Mouse (Mus musculus) pancreas, adult 10 weeks (tissue): ENCODE results near the gene Fcgr1. TPM values are rescaled to one million over a fixed set of nuclear protein-coding genes. Genes with fewer than 3 reads are reported as not detected.

ENCODE experiments used
- polyA plus RNA-seq: library from polyadenylated mRNA; stranded (reverse); fragments of 350-450 nt; fragmentation: Illumina TruSeq; extraction: RNeasy Lipid Tissue Mini Kit (QIAGEN cat#74804); gene quantifications from one replicate; pipeline ENCODE4 v1.2.3, GENCODE M21; 2015; ENCODE audit warnings: low read depth, low replicate concordance; ENCODE audit not compliant: insufficient read depth

The Fcgr1 gene
- 0.61 TPM for polyA plus RNA-seq

GRCm38 (mm10) chr3:96293787-96294186, at the start of gene Fcgr1:
Fcgr1 (minus strand) TSS chr3:96293969.

DNA sequence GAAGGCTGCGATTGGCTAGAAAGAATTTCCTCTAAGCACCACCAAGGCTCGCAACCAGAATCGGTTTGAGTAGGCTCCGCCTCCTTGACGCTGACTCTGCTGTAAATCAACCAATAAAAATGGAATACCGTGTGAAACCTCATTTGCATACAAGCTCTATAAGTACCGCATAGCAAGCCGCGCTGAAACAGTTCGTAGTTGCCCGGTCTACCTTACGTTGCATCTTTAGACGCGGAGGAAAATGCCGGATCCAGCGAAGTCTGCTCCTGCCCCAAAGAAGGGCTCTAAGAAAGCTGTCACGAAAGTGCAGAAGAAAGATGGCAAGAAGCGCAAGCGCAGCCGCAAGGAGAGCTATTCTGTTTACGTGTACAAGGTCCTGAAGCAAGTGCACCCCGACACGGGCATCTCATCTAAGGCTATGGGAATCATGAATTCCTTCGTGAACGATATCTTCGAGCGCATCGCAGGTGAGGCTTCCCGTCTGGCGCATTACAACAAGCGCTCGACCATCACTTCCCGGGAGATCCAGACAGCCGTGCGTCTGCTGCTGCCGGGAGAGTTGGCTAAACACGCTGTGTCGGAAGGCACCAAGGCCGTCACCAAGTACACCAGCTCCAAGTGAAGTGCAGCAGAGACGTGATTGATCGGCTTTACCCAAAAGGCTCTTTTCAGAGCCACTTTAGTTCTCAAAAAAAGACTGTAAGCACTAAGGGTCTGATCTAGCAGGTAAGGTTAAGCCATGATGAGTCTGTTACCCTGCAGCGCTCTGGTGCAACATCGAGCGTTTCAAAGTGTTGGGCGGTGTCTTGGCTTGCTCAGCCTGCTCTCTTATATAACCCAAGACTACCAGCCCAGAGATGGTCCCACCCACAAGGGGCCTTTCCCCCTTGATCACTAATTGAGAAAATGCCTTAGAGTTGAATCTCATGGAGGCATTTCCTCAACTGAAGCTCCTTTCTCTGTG, 24.0 kb downstream of the Fcgr1 start, which contains the start of gene Hist2h2bb:
TSS of gene Hist2h2bb (plus strand) at position 242 of the 964 bp plus-strand sequence.

DNA sequence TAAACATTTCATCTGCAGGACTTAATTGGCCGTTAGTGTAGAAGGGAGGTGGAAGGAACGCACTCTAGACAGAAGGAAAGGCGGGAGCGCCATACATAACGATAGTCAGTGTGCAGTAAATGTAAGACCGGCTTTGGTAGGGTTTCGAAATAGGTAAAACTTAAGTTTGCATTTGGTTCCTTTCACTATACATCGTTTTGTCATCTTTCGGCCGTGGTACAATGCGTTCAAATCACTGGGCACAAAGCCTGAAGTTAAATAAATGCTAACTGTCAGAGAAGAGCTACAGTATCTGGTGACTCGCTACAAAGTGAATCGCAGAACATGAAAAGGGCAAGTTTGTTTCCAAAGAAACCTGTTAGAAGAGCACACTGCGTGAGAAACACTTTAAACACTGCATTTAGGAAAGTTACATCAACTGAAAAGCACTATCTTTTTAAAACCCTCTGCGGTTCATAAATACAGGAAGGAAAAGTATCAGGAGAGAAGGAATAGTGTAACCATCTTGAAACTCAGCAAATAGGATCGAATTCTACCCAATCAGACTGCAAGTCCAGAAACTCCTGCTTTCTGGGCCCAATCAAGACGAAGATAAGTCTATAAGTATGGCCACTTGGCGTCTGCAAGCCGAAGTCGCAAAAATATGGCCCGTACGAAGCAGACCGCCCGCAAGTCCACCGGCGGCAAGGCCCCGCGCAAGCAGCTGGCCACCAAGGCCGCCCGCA, 25.6 kb downstream of the Fcgr1 start, which contains the start of gene Hist2h3b:
TSS of gene Hist2h3b (plus strand) at position 604 of the 725 bp plus-strand sequence.

GRCm38 (mm10) chr3:96262979-96263550, 30.7 kb downstream of the Fcgr1 start, which contains the start of gene Hist2h4:
Hist2h4 (minus strand) TSS chr3:96263311.

GRCm38 (mm10) chr3:96246427-96246856, 47.3 kb downstream of the Fcgr1 start, which contains the start of gene Hist2h3c1:
Hist2h3c1 (plus strand) TSS chr3:96246685.

DNA sequence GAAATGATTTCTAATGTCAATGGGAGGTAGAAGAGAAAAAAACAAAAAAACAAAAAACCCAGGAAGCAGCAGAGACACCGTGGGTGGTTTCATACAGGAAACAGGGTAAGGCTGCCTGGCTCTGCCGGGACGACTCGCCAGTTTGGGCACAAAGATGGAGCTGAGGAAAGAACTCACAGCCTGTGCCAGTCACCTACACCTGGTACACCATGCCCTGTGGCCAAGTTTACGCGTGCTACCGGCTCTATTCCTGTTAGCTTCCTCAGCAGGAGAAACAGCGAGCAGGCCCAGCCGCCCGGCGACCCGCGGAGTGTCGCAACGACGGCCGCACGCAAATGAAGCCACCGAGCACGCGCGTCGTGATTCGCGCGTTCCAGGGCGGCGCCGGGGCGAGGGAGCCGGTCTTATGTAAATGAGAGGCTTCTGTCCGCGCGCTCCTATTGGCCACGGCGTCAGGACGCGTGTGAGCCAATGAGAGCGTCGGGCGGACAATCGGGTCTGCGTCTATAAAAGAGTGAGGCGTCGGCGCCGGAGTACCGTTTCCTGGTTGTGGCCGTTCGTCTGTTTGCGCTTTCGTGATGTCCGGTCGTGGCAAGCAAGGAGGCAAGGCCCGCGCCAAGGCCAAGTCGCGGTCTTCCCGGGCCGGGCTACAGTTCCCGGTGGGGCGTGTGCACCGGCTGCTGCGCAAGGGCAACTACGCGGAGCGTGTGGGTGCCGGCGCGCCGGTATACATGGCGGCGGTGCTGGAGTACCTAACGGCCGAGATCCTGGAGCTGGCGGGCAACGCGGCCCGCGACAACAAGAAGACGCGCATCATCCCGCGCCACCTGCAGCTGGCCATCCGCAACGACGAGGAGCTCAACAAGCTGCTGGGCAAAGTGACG, 48.5 kb downstream of the Fcgr1 start, which contains the start of gene Hist2h2aa1:
TSS of gene Hist2h2aa1 (plus strand) at position 495 of the 884 bp plus-strand sequence.

DNA sequence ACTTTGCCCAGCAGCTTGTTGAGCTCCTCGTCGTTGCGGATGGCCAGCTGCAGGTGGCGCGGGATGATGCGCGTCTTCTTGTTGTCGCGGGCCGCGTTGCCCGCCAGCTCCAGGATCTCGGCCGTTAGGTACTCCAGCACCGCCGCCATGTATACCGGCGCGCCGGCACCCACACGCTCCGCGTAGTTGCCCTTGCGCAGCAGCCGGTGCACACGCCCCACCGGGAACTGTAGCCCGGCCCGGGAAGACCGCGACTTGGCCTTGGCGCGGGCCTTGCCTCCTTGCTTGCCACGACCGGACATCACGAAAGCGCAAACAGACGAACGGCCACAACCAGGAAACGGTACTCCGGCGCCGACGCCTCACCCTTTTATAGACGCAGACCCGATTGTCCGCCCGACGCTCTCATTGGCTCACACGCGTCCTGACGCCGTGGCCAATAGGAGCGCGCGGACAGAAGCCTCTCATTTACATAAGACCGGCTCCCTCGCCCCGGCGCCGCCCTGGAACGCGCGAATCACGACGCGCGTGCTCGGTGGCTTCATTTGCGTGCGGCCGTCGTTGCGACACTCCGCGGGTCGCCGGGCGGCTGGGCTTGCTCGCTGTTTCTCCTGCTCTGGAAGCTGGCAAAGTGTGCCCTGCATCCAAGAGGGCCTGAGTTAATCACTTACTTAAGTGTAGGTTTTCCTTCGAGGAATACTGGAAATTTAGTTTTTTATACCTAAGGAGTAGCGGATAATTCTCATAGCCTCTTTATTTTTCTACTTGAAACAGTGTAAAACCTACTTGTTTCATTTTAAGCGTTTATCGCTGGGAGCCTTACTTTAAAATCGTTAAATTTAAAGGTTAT, 53.6 kb downstream of the Fcgr1 start, which contains the start of gene Hist2h2aa2:
TSS of gene Hist2h2aa2 (minus strand) at position 328 of the 850 bp plus-strand sequence.

DNA sequence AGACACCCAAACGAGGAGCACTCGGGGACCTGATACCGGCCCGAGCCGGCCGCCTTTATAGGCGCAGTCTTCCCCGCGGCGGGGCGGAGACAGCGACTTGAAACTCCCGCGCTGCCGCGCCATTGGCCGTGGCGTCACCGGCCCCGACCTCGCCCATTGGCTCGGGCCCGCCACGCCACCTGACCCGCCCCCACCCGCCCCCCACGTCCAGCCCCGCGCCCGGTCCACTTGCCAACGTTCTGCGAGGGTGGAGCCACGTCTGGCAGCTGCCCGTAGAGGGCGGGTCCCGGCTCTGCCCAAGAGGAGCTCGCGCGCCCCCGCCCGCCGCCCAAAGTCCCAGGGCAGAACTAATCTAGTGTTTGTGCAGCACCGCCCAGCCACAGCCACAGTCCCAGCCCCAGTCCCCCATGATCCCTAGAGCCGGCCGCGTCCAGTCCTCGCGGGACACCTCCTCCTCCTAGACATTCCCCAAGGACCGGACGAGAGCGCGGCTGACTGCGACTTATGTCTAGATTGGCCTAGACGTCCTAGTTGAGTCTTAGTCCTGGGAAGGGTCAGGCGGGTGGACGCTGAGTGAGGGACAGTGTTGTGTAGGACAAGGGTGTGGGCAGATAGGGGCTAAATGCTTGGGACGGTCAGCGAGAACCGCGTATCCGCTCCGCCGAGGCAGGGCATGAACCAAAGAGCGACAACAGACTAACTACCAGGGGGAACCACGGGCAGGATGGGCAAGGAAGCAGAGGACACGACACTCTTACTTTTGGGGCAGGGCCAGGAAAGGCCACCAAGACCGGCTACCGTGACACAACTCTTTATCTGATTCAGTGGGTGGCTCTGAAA, 54.6 kb downstream of the Fcgr1 start, which contains the start of gene Hist2h3c2:
TSS of gene Hist2h3c2 (minus strand) at position 174 of the 840 bp plus-strand sequence.

Other genes starting within 250 kb of the Fcgr1 start
- 7.2 TPM for gene Vps45, start 235.5 kb downstream of the Fcgr1 start, polyA plus RNA-seq
- 4.3 TPM for gene Otud7b, start 189.4 kb downstream of the Fcgr1 start, polyA plus RNA-seq
- gene Mtmr11, start 132.0 kb downstream of the Fcgr1 start, polyA plus RNA-seq = 4.8 TPM
- 11.0 TPM for gene Sf3b4, start 121.6 kb downstream of the Fcgr1 start, polyA plus RNA-seq
- 3.8 TPM for gene Sv2a, start 112.8 kb downstream of the Fcgr1 start, polyA plus RNA-seq
- 9.0 TPM for gene Bola1, start 74.3 kb downstream of the Fcgr1 start, polyA plus RNA-seq
- gene Hist2h2ab, start 74.1 kb downstream of the Fcgr1 start, polyA plus RNA-seq = not detected
- not detected for gene Hist2h2ac, start 73.1 kb downstream of the Fcgr1 start, polyA plus RNA-seq
- 3.3 TPM for gene Hist2h2be, start 72.8 kb downstream of the Fcgr1 start, polyA plus RNA-seq
- not detected for gene Hist2h3c2, start 54.8 kb downstream of the Fcgr1 start, polyA plus RNA-seq
- 53.9 TPM for gene Hist2h2aa2, start 53.7 kb downstream of the Fcgr1 start, polyA plus RNA-seq
- 9.9 TPM for gene Hist2h2aa1, start 48.5 kb downstream of the Fcgr1 start, polyA plus RNA-seq
- gene Hist2h3c1, start 47.3 kb downstream of the Fcgr1 start, polyA plus RNA-seq = 5.1 TPM
- gene Hist2h4, start 30.7 kb downstream of the Fcgr1 start, polyA plus RNA-seq = 2.5 TPM
- gene Hist2h3b, start 25.3 kb downstream of the Fcgr1 start, polyA plus RNA-seq = not detected
- gene Hist2h2bb, start 24.2 kb downstream of the Fcgr1 start, polyA plus RNA-seq = not detected
- not detected for gene BC107364, start 158.3 kb upstream of the Fcgr1 start, polyA plus RNA-seq
- gene Hfe2, start 231.2 kb upstream of the Fcgr1 start, polyA plus RNA-seq = not detected